Mouse (Mus musculus) v-Abl transformed pro-B cells (cell line): ENCODE results near the gene Mocs1.

ENCODE experiments used
- in situ Hi-C, 2 experiments: fragments of 400-800 bp; cut with MboI; formaldehyde crosslinking; loops; one replicate each; pipeline ENCODE4 v1.15.1; 2025; ENCODE audit not compliant: unreplicated experiment in 2 of 2

Mocs1 gene

GRCm38 (mm10) chr17:49468223-49468622 is 40.1 kb downstream of the Mocs1 start:
- in situ Hi-C loops, result no loop called here

GRCm38 (mm10) chr17:49472626-49473025 is 44.5 kb downstream of the Mocs1 start:
- in situ Hi-C loops, result no loop called here

- in situ Hi-C loops, result no loop called here
Observed at GRCm38 (mm10) chr17:49474051-49474450, 45.9 kb downstream of the Mocs1 start.

GRCm38 (mm10) chr17:49475174-49475573 is 47.0 kb downstream of the Mocs1 start:
- in situ Hi-C loops, result no loop called here

- in situ Hi-C loops, result no loop called here
Observed at GRCm38 (mm10) chr17:49477370-49477769, 49.2 kb downstream of the Mocs1 start.

- in situ Hi-C loops, result no loop called here
Observed at GRCm38 (mm10) chr17:49481876-49482275, 53.7 kb downstream of the Mocs1 start.

- in situ Hi-C loops, result no loop called here
Observed at GRCm38 (mm10) chr17:49484435-49484834, 56.3 kb downstream of the Mocs1 start.

GRCm38 (mm10) chr17:49489098-49489497 is 60.9 kb downstream of the Mocs1 start:
- in situ Hi-C loops, result no loop called here

- in situ Hi-C loops, result no loop called here
Observed at GRCm38 (mm10) chr17:49493276-49493675, 65.1 kb downstream of the Mocs1 start.

- in situ Hi-C loops, result no loop called here
Observed at GRCm38 (mm10) chr17:49498169-49498568, 70.0 kb downstream of the Mocs1 start.

- in situ Hi-C loops, result no loop called here
Observed at GRCm38 (mm10) chr17:49499635-49500034, 71.5 kb downstream of the Mocs1 start.

- in situ Hi-C loops, result no loop called here
Observed at GRCm38 (mm10) chr17:49500234-49500633, 72.1 kb downstream of the Mocs1 start.

GRCm38 (mm10) chr17:49503246-49503900 is 75.2 kb downstream of the Mocs1 start:
- in situ Hi-C loops, result no loop called here
